Mouse (Mus musculus) embryonic facial prominence, embryonic 11.5 days (tissue): Measurements from ENCODE around the gene Phlda3. TPM values are rescaled to one million over a fixed set of nuclear protein-coding genes. Genes with fewer than 3 reads are reported as not detected.

ENCODE experiments used
- ATAC-seq: fragments of 200-750 bp; cut with Nextera tagmentation; replicated peaks from 2 replicates; pipeline ENCODE4 v1.8.0; 2017; ENCODE audit warnings: low read depth; ENCODE audit not compliant: insufficient number of reproducible peaks, low FRiP score, low TSS enrichment
- DNase-seq: peaks from one replicate; pipeline ENCODE4 v3.0.0-alpha.2; 2015; ENCODE audit warnings: low spot score
- H3K27ac ChIP-seq: fragments of 300-500 bp; sonication (generic); replicated peaks from 2 replicates; pipeline ENCODE4 v1.5.1; 2014; ENCODE audit warnings: mild to moderate bottlenecking, low read depth, low read length, control low read depth
- H3K27me3 ChIP-seq: fragments of 300-500 bp; sonication (generic); 2 replicates; pipeline ENCODE4 v1.6.1; 2014; ENCODE audit warnings: mild to moderate bottlenecking, low read length, moderate library complexity, mixed read lengths; ENCODE audit not compliant: control insufficient read depth, insufficient read depth
- H3K36me3 ChIP-seq: fragments of 300-500 bp; sonication (generic); replicated peaks from 2 replicates; pipeline ENCODE4 v1.6.1; 2014; ENCODE audit warnings: low read depth, mild to moderate bottlenecking, low read length, moderate library complexity, mixed read lengths; ENCODE audit not compliant: control insufficient read depth, insufficient read depth
- H3K4me1 ChIP-seq: fragments of 300-500 bp; sonication (generic); 2 replicates; pipeline ENCODE4 v1.6.1; 2014; ENCODE audit warnings: low read length, mixed read lengths; ENCODE audit not compliant: control insufficient read depth, insufficient read depth
- H3K4me2 ChIP-seq: fragments of 300-500 bp; sonication (generic); 2 replicates; pipeline ENCODE4 v1.6.1; 2014; ENCODE audit warnings: low read depth, mild to moderate bottlenecking, control low read depth, low read length, moderate library complexity
- H3K4me3 ChIP-seq: fragments of 300-500 bp; sonication (generic); 2 replicates; pipeline ENCODE4 v1.5.1; 2014; ENCODE audit warnings: low read depth, low read length, control low read depth
- H3K9ac ChIP-seq: fragments of 300-500 bp; sonication (generic); replicated peaks from 2 replicates; pipeline ENCODE4 v1.6.1; 2014; ENCODE audit warnings: mild to moderate bottlenecking, control low read depth, low read length
- H3K9me3 ChIP-seq: fragments of 300-500 bp; sonication (generic); replicated peaks from 2 replicates; pipeline ENCODE4 v1.6.1; 2016; ENCODE audit warnings: mild to moderate bottlenecking, low read length, inconsistent platforms, mixed read lengths; ENCODE audit not compliant: control insufficient read depth
- WGBS: fragments of 180-500 bp; shearing (Covaris S2); extraction: QIAGEN DNeasy Blood & Tissue Kit; methylation state at CpG from one replicate; pipeline ENCODE4 v1.1.7; 2014; 5-methylcytosine and 5-hydroxymethylcytosine counted together
- polyA plus RNA-seq: library from polyadenylated mRNA; unstranded; fragments of >200 nt; fragmentation: Nextera tagmentation; extraction: Ambion mirVana; gene quantifications from 2 replicates; pipeline ENCODE4 v1.2.1, GENCODE M21; 2014

Phlda3 gene
- polyA plus RNA-seq, 1 experiment from 2014 or later: 33.5 TPM

GRCm38 (mm10) chr1:135799109-135799627 is 33.2 kb downstream of the Phlda3 start:
- no peak overlapping the region for H3K27ac ChIP-seq
- DNase-seq: no peak
- H3K9ac ChIP-seq: no peak overlapping the region
- ATAC-seq: no peak
- H3K4me2 ChIP-seq: no peak overlapping the region
- H3K27me3 ChIP-seq: no peaks in the 10 kb centered on the region
- no peak overlapping the region for H3K4me3 ChIP-seq
- 69% methylated on average over 8 of the region's 8 CpGs for WGBS
- H3K36me3 ChIP-seq: no peaks in the 10 kb centered on the region
- H3K4me1 ChIP-seq: peaks cover 4% of the 10 kb centered on the region; the same call in 1 of the 2 replicates
- no peaks in the 10 kb centered on the region for H3K9me3 ChIP-seq

GRCm38 (mm10) chr1:135800192-135800950 is 34.5 kb downstream of the Phlda3 start:
- DNase-seq (no peak), ATAC-seq (no peak; the same call in 1 of the 2 replicates)
- Histone ChIP-seq H3K4me2 (no peak overlapping the region), H3K27me3 (no peaks in the 10 kb centered on the region), H3K4me1 (no peaks in the 10 kb centered on the region), H3K4me3 (no peak overlapping the region), H3K9ac (no peak overlapping the region), H3K9me3 (no peaks in the 10 kb centered on the region), H3K36me3 (no peaks in the 10 kb centered on the region), H3K27ac (no peak overlapping the region)
- WGBS: 59% methylated on average over 8 of the region's 8 CpGs

GRCm38 (mm10) chr1:135807546-135807945 is 41.6 kb downstream of the Phlda3 start:
- H3K27me3 ChIP-seq: no peaks in the 10 kb centered on the region
- no peaks in the 10 kb centered on the region for H3K4me1 ChIP-seq
- no peaks in the 10 kb centered on the region for H3K36me3 ChIP-seq
- H3K4me2 ChIP-seq: no peak overlapping the region
- no peak overlapping the region for H3K4me3 ChIP-seq
- no peaks in the 10 kb centered on the region for H3K9me3 ChIP-seq
- DNase-seq: no peak
- H3K9ac ChIP-seq: no peak overlapping the region
- ATAC-seq: no peak
- WGBS: 58% methylated on average over 10 of the region's 10 CpGs
- no peak overlapping the region for H3K27ac ChIP-seq

GRCm38 (mm10) chr1:135810180-135810579 is 44.3 kb downstream of the Phlda3 start:
- Histone ChIP-seq H3K27me3 (0 out of 2 replicates have a peak, but pooled peaks cover 3% of the 10 kb centered on the region), H3K9ac (no peak overlapping the region), H3K4me3 (no peak overlapping the region), H3K9me3 (no peaks in the 10 kb centered on the region), H3K36me3 (no peaks in the 10 kb centered on the region), H3K4me1 (no peaks in the 10 kb centered on the region), H3K4me2 (no peak overlapping the region), H3K27ac (no peak overlapping the region)
- ATAC-seq: no peak
- DNase-seq: no peak
- 88% methylated on average over 2 of the region's 2 CpGs for WGBS

GRCm38 (mm10) chr1:135811016-135811646 is 45.2 kb downstream of the Phlda3 start:
- peak; percentile 86 for DNase-seq
- H3K9ac ChIP-seq: no peak overlapping the region
- H3K4me1 ChIP-seq: no peaks in the 10 kb centered on the region
- ATAC-seq: no peak
- no peak overlapping the region for H3K4me2 ChIP-seq
- H3K9me3 ChIP-seq: no peaks in the 10 kb centered on the region
- 0 out of 2 replicates have a peak, but pooled peaks cover 3% of the 10 kb centered on the region for H3K27me3 ChIP-seq
- H3K27ac ChIP-seq: no peak overlapping the region
- H3K4me3 ChIP-seq: no peak overlapping the region
- 31% methylated on average over 7 of the region's 7 CpGs for WGBS
- no peaks in the 10 kb centered on the region for H3K36me3 ChIP-seq

- no peaks in the 10 kb centered on the region for H3K9me3 ChIP-seq
- 81% methylated on average over 3 of the region's 3 CpGs for WGBS
- no peak overlapping the region for H3K27ac ChIP-seq
- DNase-seq (no peak), ATAC-seq (no peak)
- no peak overlapping the region for H3K4me2 ChIP-seq
- H3K27me3 ChIP-seq: peaks cover 5% of the 10 kb centered on the region; the same call in 1 of the 2 replicates
- no peak overlapping the region for H3K4me3 ChIP-seq
- H3K36me3 ChIP-seq: no peaks in the 10 kb centered on the region
- H3K9ac ChIP-seq: no peak overlapping the region
- no peaks in the 10 kb centered on the region for H3K4me1 ChIP-seq
These were observed 46.3 kb downstream of the Phlda3 start for GRCm38 (mm10) chr1:135812205-135812604.

- H3K27ac ChIP-seq: no peak overlapping the region
- no peaks in the 10 kb centered on the region for H3K36me3 ChIP-seq
- DNase-seq (no peak), ATAC-seq (no peak)
- H3K4me2 ChIP-seq: no peak overlapping the region
- H3K27me3 ChIP-seq: peaks cover 7% of the 10 kb centered on the region
- no peak overlapping the region for H3K9ac ChIP-seq
- H3K4me3 ChIP-seq: no peak overlapping the region
- H3K4me1 ChIP-seq: no peaks in the 10 kb centered on the region
- no peaks in the 10 kb centered on the region for H3K9me3 ChIP-seq
- 52% methylated on average over 2 of the region's 2 CpGs for WGBS
These were observed 46.7 kb downstream of the Phlda3 start for GRCm38 (mm10) chr1:135812618-135813017.

GRCm38 (mm10) chr1:135813071-135813470 is 47.2 kb downstream of the Phlda3 start:
- Histone ChIP-seq H3K9me3 (no peaks in the 10 kb centered on the region), H3K4me3 (no peak overlapping the region), H3K27ac (no peak overlapping the region), H3K9ac (no peak overlapping the region), H3K4me2 (no peak overlapping the region), H3K36me3 (no peaks in the 10 kb centered on the region), H3K27me3 (peaks cover 12% of the 10 kb centered on the region), H3K4me1 (no peaks in the 10 kb centered on the region)
- 79% methylated on average over 4 of the region's 4 CpGs for WGBS
- DNase-seq (no peak), ATAC-seq (no peak)
